Mouse (Mus musculus): ENCODE measurements around the gene Kcnj6.

- TF ChIP-seq CTCF (IDR thresholded peaks at IDR 0.05) (no peak), EP300 (IDR thresholded peaks at IDR 0.05) (no peak)
Measured at GRCm38 (mm10) chr16:94825274-94825673, 172.2 kb downstream of the Kcnj6 start.
